Mouse (Mus musculus): ENCODE measurements around the gene Eif2d. TPM values are rescaled to one million over a fixed set of nuclear protein-coding genes. Genes with fewer than 3 reads are reported as not detected.

Gene Eif2d
- 66.9 and 70.2 TPM in 2 replicates for polyA plus RNA-seq (2016; fragmentation: Nextera tagmentation; extraction: Ambion mirVana)

DNA sequence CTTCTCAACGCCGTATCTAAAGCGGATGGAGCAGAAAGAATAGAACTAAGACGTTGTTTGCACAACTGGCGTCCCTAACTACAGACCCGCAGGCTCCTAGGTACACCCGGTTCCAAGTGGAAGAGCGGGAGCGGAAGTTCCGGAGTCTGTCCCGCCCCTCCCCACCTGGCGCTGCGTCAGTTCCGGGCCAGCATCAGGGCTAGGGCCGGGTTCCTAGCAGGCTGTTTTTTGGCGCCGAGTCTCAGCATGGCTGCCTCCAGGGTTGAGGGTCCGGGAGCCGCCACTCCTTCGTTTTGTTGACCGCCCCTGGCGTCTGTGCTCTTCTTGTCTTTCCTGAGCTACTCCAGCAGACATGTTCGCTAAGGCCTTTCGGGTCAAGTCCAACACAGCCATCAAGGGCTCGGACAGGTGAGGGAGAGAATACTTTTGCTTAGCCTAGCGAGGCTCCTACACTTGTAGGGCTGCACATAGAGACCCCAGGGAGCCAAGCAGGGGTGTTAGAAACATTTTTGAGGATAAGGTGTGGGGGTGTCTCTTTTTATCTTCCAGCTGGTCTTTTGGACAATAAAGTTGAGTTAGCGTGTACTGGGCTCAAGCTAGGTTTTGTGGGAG lies at the start of gene Eif2d:
Gene Eif2d, plus strand, starts transcription at position 164 of the 612 bp plus-strand sequence.
- Histone ChIP-seq H3K4me1 (peaks cover 24% of the 10 kb centered on the region), H3K27ac (peak within 1 kb of the TSS; percentile 86), H3K27me3 (ENCODE audit: poor library complexity, severe bottlenecking) (no peaks in the 10 kb centered on the region), H3K4me3 (peak within 1 kb of the TSS; percentile 67), H3K9me3 (no peaks in the 10 kb centered on the region), H3K36me3 (replicated peaks) (peaks cover 9% of the 10 kb centered on the region)
- peak; percentile 87 for DNase-seq (ENCODE audit: extremely low spot score, low spot score)
- WGBS: under 1% methylated on average over 27 of the region's 27 CpGs

DNA sequence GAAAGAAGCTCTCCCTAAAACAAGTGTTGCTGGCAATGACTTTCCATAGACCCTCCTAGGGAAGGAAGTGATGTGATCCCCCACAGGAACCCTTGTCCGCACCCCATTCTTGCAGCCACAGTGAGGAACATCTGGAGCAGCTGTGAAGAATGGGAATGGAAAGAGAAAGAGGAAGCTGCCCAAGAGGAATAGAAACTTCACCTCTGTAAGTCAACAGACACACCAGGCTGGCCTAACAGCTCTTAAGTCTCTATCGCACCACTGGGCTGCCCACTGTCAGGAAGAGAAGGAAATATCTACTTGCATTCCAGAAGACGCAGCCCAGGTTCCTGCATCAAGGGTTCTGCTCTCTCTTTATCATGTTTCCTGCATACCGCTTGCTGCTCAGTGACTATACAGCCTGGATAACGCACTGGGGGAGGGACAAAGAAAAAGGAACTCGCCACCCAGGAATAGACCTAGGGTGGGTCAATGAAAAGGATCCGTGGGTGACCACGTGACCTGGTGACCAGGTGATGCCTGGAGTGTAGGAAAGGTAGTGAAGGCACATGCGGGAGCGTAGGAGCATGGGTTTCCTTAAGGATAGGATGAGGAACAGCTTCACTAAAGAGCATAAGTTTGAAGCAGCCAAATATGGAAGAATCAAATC lies 49.1 kb upstream of the Eif2d start:
- H3K36me3 ChIP-seq (replicated peaks): no peaks in the 10 kb centered on the region
- no peaks in the 10 kb centered on the region for H3K9me3 ChIP-seq
- H3K4me3 ChIP-seq: no peak overlapping the region
- H3K27me3 ChIP-seq (ENCODE audit: poor library complexity, severe bottlenecking): peaks cover 6% of the 10 kb centered on the region
- no peak for DNase-seq (ENCODE audit: extremely low spot score, low spot score)
- H3K4me1 ChIP-seq: peaks cover 9% of the 10 kb centered on the region
- WGBS: 86% methylated on average over 10 of the region's 10 CpGs
- no peak overlapping the region for H3K27ac ChIP-seq

DNA sequence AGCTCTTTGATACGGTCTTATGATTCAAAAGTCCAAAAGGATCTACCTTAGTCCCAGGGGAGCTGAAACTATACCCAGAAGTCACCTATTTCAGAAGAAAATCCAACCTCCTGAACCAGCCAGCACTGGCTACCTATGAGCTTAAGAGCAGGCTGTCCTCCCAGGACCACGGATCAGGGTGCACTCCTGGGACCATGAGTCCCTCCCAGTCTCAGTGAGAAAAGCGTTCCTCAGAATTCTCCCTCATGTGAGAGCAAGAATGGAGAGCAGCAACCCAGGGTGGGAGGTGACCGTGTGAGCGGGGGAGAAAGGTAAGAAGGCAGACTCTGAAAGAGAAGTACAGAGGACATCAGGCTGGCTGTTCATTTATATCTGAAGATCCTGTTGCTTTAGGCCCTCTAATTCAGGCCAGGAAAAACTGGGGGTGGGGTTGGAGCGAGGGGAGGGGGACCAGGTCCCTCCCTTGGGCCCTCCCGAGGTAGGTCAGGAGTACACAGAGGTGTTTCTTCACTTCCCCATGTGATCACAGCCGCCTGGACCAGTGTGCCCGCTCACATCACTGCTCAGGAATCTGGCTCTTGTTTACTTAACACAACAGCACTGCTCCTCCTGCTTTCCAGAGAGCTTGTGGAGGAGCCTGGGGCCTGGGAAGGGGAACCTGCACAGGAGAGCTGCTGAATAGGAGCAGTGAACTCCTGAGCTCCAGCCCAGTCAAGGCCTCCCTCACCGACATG lies 45.2 kb upstream of the Eif2d start:
- no peak for DNase-seq (ENCODE audit: extremely low spot score, low spot score)
- Histone ChIP-seq H3K27ac (peak overlapping the region; percentile 51), H3K4me3 (no peak overlapping the region), H3K36me3 (replicated peaks) (no peaks in the 10 kb centered on the region), H3K27me3 (ENCODE audit: poor library complexity, severe bottlenecking) (no peaks in the 10 kb centered on the region), H3K4me1 (peaks cover 7% of the 10 kb centered on the region), H3K9me3 (no peaks in the 10 kb centered on the region)
- WGBS: 65% methylated on average over 10 of the region's 10 CpGs

DNA sequence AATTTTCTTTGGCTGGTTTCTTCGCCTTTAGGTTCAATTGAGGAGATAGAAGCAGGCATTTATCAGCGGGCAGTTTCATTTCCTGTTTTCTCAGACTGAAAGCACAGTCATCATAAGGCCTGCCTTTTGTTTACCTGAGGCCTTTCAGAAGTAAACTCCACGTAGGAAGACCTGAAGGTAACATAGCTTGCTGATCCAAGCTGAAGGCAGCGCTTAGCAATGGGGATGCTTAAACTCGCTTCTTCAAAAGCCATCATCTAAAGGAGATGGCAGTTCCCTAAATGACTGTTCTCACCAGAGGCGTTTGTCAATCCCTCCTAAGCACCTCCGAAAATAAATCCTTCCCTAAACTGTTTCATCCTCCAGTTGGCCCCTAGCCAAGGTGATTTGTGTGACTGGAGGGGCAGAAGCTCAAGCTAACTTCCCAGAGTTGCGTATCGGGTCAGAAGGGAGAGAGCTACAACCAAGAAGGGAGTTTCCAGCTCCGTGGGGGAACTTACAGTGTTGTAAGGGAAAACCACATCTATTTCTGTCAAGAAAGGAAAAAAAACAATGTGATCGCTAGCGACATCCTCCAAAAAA lies 42.4 kb upstream of the Eif2d start:
- Histone ChIP-seq H3K4me1 (peaks cover 10% of the 10 kb centered on the region), H3K27ac (no peak overlapping the region), H3K9me3 (no peaks in the 10 kb centered on the region), H3K4me3 (no peak overlapping the region), H3K36me3 (replicated peaks) (no peaks in the 10 kb centered on the region), H3K27me3 (ENCODE audit: poor library complexity, severe bottlenecking) (0 out of 2 replicates have a peak, but pooled peaks cover 3% of the 10 kb centered on the region)
- no peak for DNase-seq (ENCODE audit: extremely low spot score, low spot score)
- WGBS: 87% methylated on average over 12 of the region's 12 CpGs

DNA sequence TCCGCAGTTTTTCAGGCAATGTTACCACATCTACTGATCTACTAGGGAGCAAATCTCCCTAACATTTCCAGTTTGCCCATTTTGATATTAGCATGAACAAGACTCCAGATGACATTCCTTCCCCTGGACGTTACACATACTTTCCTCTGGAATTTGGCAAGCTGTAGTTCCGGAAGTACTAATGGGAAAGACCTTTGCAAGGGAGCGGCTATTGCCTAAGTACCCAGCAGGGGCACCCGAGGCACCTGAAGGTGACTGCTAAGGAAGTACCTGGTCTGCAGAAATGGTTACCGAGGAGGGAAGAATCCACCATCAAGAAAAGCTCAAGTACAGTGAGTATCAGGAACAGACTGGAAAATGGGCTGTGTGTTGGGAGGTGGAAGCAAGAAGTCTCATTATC lies 40.4 kb upstream of the Eif2d start:
- WGBS: 42% methylated on average over 6 of the region's 6 CpGs
- Histone ChIP-seq H3K4me1 (peaks cover 17% of the 10 kb centered on the region), H3K36me3 (replicated peaks) (no peaks in the 10 kb centered on the region), H3K27ac (no peak overlapping the region), H3K27me3 (ENCODE audit: poor library complexity, severe bottlenecking) (0 out of 2 replicates have a peak, but pooled peaks cover 3% of the 10 kb centered on the region), H3K4me3 (no peak overlapping the region), H3K9me3 (no peaks in the 10 kb centered on the region)
- no peak for DNase-seq (ENCODE audit: extremely low spot score, low spot score)

DNA sequence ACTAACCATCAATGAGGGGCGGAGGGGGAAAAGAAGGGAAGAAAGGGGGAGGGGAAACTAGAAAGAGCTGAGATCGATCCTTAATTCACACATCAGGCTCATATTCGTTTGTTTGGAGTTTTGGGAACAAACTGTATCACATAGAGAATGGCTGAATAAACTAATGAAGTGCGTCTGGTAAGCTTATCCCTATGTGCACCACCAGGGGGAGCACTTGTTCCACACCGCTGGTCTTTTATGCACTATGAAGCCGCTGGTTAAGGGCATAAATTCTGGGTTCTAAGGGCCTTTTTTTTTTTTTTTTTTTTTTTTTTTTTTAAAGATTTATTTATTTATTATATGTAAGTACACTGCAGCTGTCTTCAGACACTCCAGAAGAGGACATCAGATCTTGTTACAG lies 37.0 kb upstream of the Eif2d start:
- Histone ChIP-seq H3K9me3 (no peaks in the 10 kb centered on the region), H3K27me3 (ENCODE audit: poor library complexity, severe bottlenecking) (0 out of 2 replicates have a peak, but pooled peaks cover 3% of the 10 kb centered on the region), H3K27ac (no peak overlapping the region), H3K4me1 (peaks cover 25% of the 10 kb centered on the region), H3K4me3 (no peak overlapping the region), H3K36me3 (replicated peaks) (no peaks in the 10 kb centered on the region)
- WGBS: 26% methylated on average over 6 of the region's 6 CpGs
- peak; percentile 62 for DNase-seq (ENCODE audit: extremely low spot score, low spot score)

DNA sequence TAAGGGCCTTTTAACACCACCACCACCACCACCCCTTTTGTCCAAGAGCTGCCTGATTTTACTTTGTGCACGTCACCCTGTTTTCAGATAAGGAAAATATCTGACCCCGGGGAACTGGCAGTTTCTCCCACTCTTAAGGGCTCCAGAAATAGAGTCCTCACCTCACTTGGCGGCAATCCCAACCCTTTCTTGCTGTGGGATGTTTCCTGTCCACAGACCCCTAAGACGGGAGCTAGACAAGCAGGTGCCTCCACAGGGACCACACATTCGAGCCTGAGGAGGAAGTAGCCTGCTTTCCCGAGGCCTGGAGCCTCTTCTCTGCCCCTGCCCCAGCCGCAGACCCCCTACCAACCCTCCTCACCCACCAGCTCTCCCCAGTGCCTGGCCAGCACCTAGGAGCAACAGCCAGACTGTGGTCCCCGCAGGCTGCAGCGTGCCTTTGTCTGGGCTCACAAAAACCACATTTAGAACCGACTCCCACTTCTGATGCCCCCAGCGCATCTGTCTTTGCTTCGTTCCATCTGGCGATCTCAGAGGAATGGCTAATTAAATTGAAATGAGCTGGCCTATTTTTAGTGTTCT lies 36.5 kb upstream of the Eif2d start:
- Histone ChIP-seq H3K4me1 (peaks cover 26% of the 10 kb centered on the region), H3K9me3 (no peaks in the 10 kb centered on the region), H3K36me3 (replicated peaks) (no peaks in the 10 kb centered on the region), H3K27me3 (ENCODE audit: poor library complexity, severe bottlenecking) (0 out of 2 replicates have a peak, but pooled peaks cover 3% of the 10 kb centered on the region), H3K27ac (peak overlapping the region; percentile 78), H3K4me3 (no peak overlapping the region)
- no peak for DNase-seq (ENCODE audit: extremely low spot score, low spot score)
- WGBS: 67% methylated on average over 13 of the region's 13 CpGs

DNA sequence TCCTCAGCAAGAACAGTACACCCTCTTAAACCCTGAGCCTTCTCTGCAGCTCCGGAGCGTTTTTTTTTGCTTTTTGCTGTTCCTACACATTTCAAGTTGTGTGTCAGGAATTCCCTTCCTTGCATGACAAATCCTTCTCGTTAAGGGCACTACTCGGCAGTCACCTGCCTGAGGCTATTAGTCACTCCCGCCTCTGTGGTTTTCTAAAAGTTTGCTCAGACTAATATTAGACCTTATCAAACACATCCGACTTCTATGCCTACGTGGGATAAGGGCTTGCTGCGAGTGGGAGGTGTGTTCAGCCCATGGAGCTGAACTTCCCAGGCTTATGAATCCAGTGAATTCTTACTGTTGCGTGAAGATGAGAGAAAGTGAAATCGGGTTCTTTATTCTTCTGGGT lies 34.5 kb upstream of the Eif2d start:
- 67% methylated on average over 10 of the region's 10 CpGs for WGBS
- Histone ChIP-seq H3K27ac (0 out of 2 replicates have a peak overlapping the region, but pooled peaks have one; percentile 11), H3K4me1 (peaks cover 27% of the 10 kb centered on the region), H3K27me3 (ENCODE audit: poor library complexity, severe bottlenecking) (0 out of 2 replicates have a peak, but pooled peaks cover 3% of the 10 kb centered on the region), H3K9me3 (no peaks in the 10 kb centered on the region), H3K36me3 (replicated peaks) (no peaks in the 10 kb centered on the region), H3K4me3 (no peak overlapping the region)
- no peak for DNase-seq (ENCODE audit: extremely low spot score, low spot score)

DNA sequence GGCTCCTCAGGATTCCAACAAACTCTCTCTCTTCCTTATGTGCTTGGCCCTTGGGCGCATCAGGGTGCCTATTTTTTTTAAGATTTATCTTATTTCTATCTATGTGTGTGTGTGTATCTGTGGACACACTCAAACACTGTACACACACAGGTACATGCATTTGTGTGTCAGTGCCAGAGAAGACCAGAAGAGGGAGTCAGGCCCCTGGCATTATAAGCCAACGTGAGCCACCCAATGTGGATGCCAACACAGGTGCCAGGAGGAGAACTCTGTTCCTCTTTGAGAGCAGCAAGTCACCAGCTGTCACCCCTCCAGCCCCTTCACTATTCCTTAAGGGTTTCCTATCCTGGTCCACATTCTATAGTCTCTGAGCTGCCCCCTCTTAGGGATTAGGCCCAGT lies 34.0 kb upstream of the Eif2d start:
- H3K27ac ChIP-seq: no peak overlapping the region
- H3K9me3 ChIP-seq: no peaks in the 10 kb centered on the region
- H3K36me3 ChIP-seq (replicated peaks): no peaks in the 10 kb centered on the region
- H3K4me1 ChIP-seq: peaks cover 32% of the 10 kb centered on the region
- H3K27me3 ChIP-seq (ENCODE audit: poor library complexity, severe bottlenecking): 0 out of 2 replicates have a peak, but pooled peaks cover 2% of the 10 kb centered on the region
- DNase-seq (ENCODE audit: extremely low spot score, low spot score): no peak
- H3K4me3 ChIP-seq: no peak overlapping the region
- WGBS: 73% methylated on average over 2 of the region's 2 CpGs

DNA sequence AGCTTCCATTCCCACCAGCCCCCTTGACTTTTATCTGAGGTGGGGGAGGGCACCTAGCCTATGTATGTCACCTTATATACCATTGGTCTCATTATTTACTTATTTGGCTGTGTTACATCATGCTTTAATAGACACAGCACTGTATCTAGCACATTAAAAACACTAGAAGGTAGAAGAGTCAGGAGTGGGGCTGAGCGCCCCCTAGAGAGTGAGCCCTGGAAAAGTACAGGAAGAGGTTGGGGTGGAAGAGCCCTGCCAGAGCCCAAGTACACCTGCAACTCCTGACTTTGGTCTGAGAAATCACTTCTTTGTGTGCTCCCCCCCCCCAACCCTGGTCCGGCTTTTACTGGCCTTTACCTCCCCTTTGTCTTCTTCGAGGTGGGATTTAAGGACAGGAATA lies 31.0 kb upstream of the Eif2d start:
- Histone ChIP-seq H3K27ac (no peak overlapping the region), H3K4me3 (no peak overlapping the region), H3K36me3 (replicated peaks) (peaks cover 15% of the 10 kb centered on the region), H3K4me1 (peaks cover 22% of the 10 kb centered on the region), H3K9me3 (no peaks in the 10 kb centered on the region), H3K27me3 (ENCODE audit: poor library complexity, severe bottlenecking) (no peaks in the 10 kb centered on the region)
- no peak for DNase-seq (ENCODE audit: extremely low spot score, low spot score)
- WGBS: 40% methylated on average over 3 of the region's 3 CpGs

DNA sequence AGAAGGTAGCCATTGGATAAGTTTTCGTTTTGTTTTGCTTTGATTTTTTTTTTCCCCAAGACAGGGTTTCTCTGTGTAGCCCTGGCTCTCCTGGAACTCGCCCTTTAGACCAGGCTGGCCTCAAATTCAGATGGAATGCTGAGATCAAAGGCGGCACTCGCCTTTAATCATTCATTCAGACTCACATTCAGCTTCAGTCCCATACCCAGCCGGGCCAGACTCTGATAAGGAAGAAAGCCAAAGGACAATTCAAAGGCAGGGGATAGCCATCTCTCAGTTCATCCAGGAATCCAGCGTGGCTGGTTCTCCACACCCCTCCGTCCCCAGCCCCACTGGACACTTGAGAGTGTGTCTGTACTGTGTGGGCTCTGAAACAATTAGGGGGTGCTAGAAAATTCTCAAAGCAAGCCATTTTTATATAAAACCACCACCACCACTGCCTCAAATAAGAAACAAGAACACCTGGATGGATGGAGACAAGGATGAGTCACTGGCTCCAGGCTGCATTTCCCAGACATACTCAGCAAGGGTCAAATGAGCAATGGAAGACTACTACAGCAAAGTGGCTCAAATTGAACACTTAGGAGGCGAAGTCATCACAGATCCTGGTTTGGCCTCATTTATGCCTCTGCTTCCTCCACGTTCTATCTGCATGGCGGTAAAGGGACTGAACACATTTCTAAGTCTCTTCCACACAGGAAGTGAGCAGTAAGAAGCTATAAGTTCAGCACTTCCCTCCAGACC lies 29.3 kb upstream of the Eif2d start:
- Histone ChIP-seq H3K27me3 (ENCODE audit: poor library complexity, severe bottlenecking) (no peaks in the 10 kb centered on the region), H3K9me3 (no peaks in the 10 kb centered on the region), H3K27ac (no peak overlapping the region), H3K4me3 (no peak overlapping the region), H3K4me1 (peaks cover 17% of the 10 kb centered on the region), H3K36me3 (replicated peaks) (peaks cover 32% of the 10 kb centered on the region)
- no peak for DNase-seq (ENCODE audit: extremely low spot score, low spot score)
- WGBS: 77% methylated on average over 10 of the region's 10 CpGs
